Mouse (Mus musculus) forebrain, embryonic 12.5 days (tissue): ENCODE data around the gene Fbxw8. TPM values are rescaled to one million over a fixed set of nuclear protein-coding genes. Genes with fewer than 3 reads are reported as not detected.

ENCODE experiments used
- ATAC-seq: fragments of 200-750 bp; cut with Nextera tagmentation; 2 replicates; pipeline ENCODE4 v1.8.0; 2017; ENCODE audit warnings: moderate TSS enrichment; ENCODE audit not compliant: low FRiP score
- H3K27ac ChIP-seq: fragments of 300-500 bp; sonication (generic); 2 replicates; pipeline ENCODE4 v1.5.1; 2016; ENCODE audit warnings: mild to moderate bottlenecking
- H3K27me3 ChIP-seq: fragments of 300-500 bp; sonication (generic); 2 replicates; pipeline ENCODE4 v1.6.1; 2016; ENCODE audit warnings: mild to moderate bottlenecking
- H3K36me3 ChIP-seq: fragments of 300-500 bp; sonication (generic); replicated peaks from 2 replicates; pipeline ENCODE4 v1.6.1; 2016; ENCODE audit warnings: mild to moderate bottlenecking
- H3K4me1 ChIP-seq: fragments of 300-500 bp; sonication (generic); 2 replicates; pipeline ENCODE4 v1.6.1; 2016
- H3K4me2 ChIP-seq: fragments of 300-500 bp; sonication (generic); 2 replicates; pipeline ENCODE4 v1.6.1; 2016; ENCODE audit warnings: mild to moderate bottlenecking, moderate library complexity
- H3K4me3 ChIP-seq: fragments of 300-500 bp; sonication (generic); replicated peaks from 2 replicates; pipeline ENCODE4 v1.5.1; 2016; ENCODE audit warnings: mild to moderate bottlenecking
- H3K9ac ChIP-seq: fragments of 300-500 bp; sonication (generic); 2 replicates; pipeline ENCODE4 v1.6.1; 2016; ENCODE audit warnings: mild to moderate bottlenecking
- H3K9me3 ChIP-seq: fragments of 300-500 bp; sonication (generic); 2 replicates; pipeline ENCODE4 v1.6.1; 2016
- WGBS: fragments of 180-500 bp; shearing (Covaris S2); methylation state at CpG from one replicate; pipeline ENCODE4 v1.1.7; 2016; 5-methylcytosine and 5-hydroxymethylcytosine counted together
- polyA plus RNA-seq: library from polyadenylated mRNA; unstranded; fragments of >200 nt; fragmentation: Nextera tagmentation; extraction: Ambion mirVana; gene quantifications from 2 replicates; pipeline ENCODE4 v1.2.1, GENCODE M21; 2016

Gene Fbxw8
- polyA plus RNA-seq, 1 experiment from 2014 or later, result 41.5 TPM

- WGBS, result 100% methylated on average over 2 of the region's 2 CpGs
- H3K27ac ChIP-seq, result 0 out of 2 replicates have a peak overlapping the region, but pooled peaks have one; percentile 19
- H3K27me3 ChIP-seq, result peaks cover 10% of the 10 kb centered on the region; the same call in 1 of the 2 replicates
Observed at GRCm38 (mm10) chr5:118015669-118016068, 139.6 kb downstream of the Fbxw8 start.

GRCm38 (mm10) chr5:118015028-118015427 lies 140.2 kb downstream of the Fbxw8 start:
- no peak; the same call in 1 of the 2 replicates for ATAC-seq
- Histone ChIP-seq H3K4me1 (peaks cover 15% of the 10 kb centered on the region), H3K4me3 (no peak overlapping the region), H3K4me2 (no peak overlapping the region), H3K27ac (0 out of 2 replicates have a peak overlapping the region, but pooled peaks have one; percentile 19), H3K9ac (no peak overlapping the region), H3K9me3 (no peaks in the 10 kb centered on the region), H3K27me3 (peaks cover 8% of the 10 kb centered on the region; the same call in 1 of the 2 replicates), H3K36me3 (peaks cover 15% of the 10 kb centered on the region)
- WGBS, result 19% methylated on average over 12 of the region's 12 CpGs

More at GRCm38 (mm10) chr5:118015669-118016068, 139.6 kb downstream of the Fbxw8 start:
- Histone ChIP-seq H3K4me2 (no peak overlapping the region), H3K9me3 (no peaks in the 10 kb centered on the region), H3K36me3 (peaks cover 9% of the 10 kb centered on the region; the same call in 1 of the 2 replicates), H3K4me1 (peaks cover 15% of the 10 kb centered on the region), H3K9ac (no peak overlapping the region), H3K4me3 (no peak overlapping the region)
- no peak for ATAC-seq

Other genes with a start within 250 kb of the Fbxw8 start
- 149 and 165 TPM in 2 replicates for gene Fbxo21, start 178.7 kb downstream of the Fbxw8 start, polyA plus RNA-seq
- 4.7 and 6.3 TPM in 2 replicates for gene Tesc, start 127.7 kb downstream of the Fbxw8 start, polyA plus RNA-seq
- gene Hrk, start 9.2 kb upstream of the Fbxw8 start, polyA plus RNA-seq, result 0.46 and 0.52 TPM in 2 replicates
- gene Rnft2, start 89.7 kb upstream of the Fbxw8 start, polyA plus RNA-seq, result 8.3 and 11.0 TPM in 2 replicates
- 13.2 and 13.7 TPM in 2 replicates for gene 2410131K14Rik, start 89.8 kb upstream of the Fbxw8 start, polyA plus RNA-seq